Mouse (Mus musculus): ENCODE measurements around the gene Nfix.

GRCm38 (mm10) chr8:84834002-84834865 lies 34.1 kb upstream of the Nfix start:
- no peak for TF ChIP-seq CTCF (IDR thresholded peaks at IDR 0.05; ENCODE audit: insufficient read depth, low read depth, low read length)
- TF ChIP-seq POLR2A (IDR thresholded peaks at IDR 0.05; ENCODE audit: insufficient read depth, low read depth, low read length): no peak

Data from olfactory bulb, adult 2 months (tissue).